Mouse (Mus musculus) adrenal gland, adult 2 months (tissue): Measurements from ENCODE around the gene Adamtsl5. TPM values are rescaled to one million over a fixed set of nuclear protein-coding genes. Genes with fewer than 3 reads are reported as not detected.

Experiments used
- DNase-seq: peaks from one replicate; pipeline ENCODE4 v3.0.0; 2021
- microRNA-seq, 2 experiments: library from miRNA; unstranded; fragments of <30 nt; microRNA quantifications; one replicate each; pipeline ENCODE4 v1.2.0; 2021
- polyA plus RNA-seq: library from polyadenylated mRNA; depleted of rRNA; stranded (reverse); fragments of >200 nt; gene quantifications from 2 replicates; pipeline ENCODE4 v1.2.3, GENCODE M21; 2012; rRNA removed
- total RNA-seq, 2 experiments: library from RNA; stranded (reverse); gene quantifications; 2 replicates each; pipeline ENCODE4 v1.2.3; 2021

The Adamtsl5 gene
- total and polyA plus RNA-seq, 3 experiments: 8.0 to 35.1 (median 10.3) TPM

GRCm38 (mm10) chr10:80295618-80296425, 52.4 kb downstream of the Adamtsl5 start, which contains the start of gene Apc2:
TSS of gene Apc2 (plus strand) at chr10:80295977.
- peak; percentile 84 for DNase-seq

- no peak for DNase-seq
These were observed 53.4 kb downstream of the Adamtsl5 start for GRCm38 (mm10) chr10:80294788-80295303.

- DNase-seq: no peak
These were observed 53.9 kb downstream of the Adamtsl5 start for GRCm38 (mm10) chr10:80294311-80294710.

- no peak for DNase-seq
These were observed 54.9 kb downstream of the Adamtsl5 start for GRCm38 (mm10) chr10:80293325-80293724.

GRCm38 (mm10) chr10:80292251-80293146, 55.7 kb downstream of the Adamtsl5 start, which contains the start of gene Rps15:
TSS of gene Rps15 (plus strand) at chr10:80292453.
- peak; percentile 95 for DNase-seq

Small RNA genes lying within 50 kb of the gene (microRNA-seq; reads per million reads assigned to microRNA genes)
- 0 reads per million in 2 experiments for gene Gm22721

Other genes with a start within 250 kb of the Adamtsl5 start
- 10 to 100 TPM; 38.5 to 59.3 TPM for gene Sbno2, start 242.8 kb downstream of the Adamtsl5 start, total RNA-seq
- 102 and 120 TPM in 2 replicates for gene Sbno2, start 242.8 kb downstream of the Adamtsl5 start, polyA plus RNA-seq
- 100 to 1,000 TPM; 153 to 156 TPM for gene Stk11, start 232.6 kb downstream of the Adamtsl5 start, total RNA-seq
- gene Stk11, start 232.6 kb downstream of the Adamtsl5 start, polyA plus RNA-seq: 151 and 159 TPM in 2 replicates
- gene Atp5d, start 209.8 kb downstream of the Adamtsl5 start, total RNA-seq: 100 to 1,000 TPM; 654 to 778 TPM
- gene Atp5d, start 209.8 kb downstream of the Adamtsl5 start, polyA plus RNA-seq: 5,895 and 6,727 TPM in 2 replicates
- 100 to 1,000 TPM in 1 of 2 experiments, 10 to 100 TPM in 1; 74.5 to 118 TPM for gene Cbarp, start 207.6 kb downstream of the Adamtsl5 start, total RNA-seq
- 84.3 and 84.6 TPM in 2 replicates for gene Cbarp, start 207.6 kb downstream of the Adamtsl5 start, polyA plus RNA-seq
- 100 to 1,000 TPM in 1 of 2 experiments, 10 to 100 TPM in 1; 75.8 to 115 TPM for gene Midn, start 200.1 kb downstream of the Adamtsl5 start, total RNA-seq
- gene Midn, start 200.1 kb downstream of the Adamtsl5 start, polyA plus RNA-seq: 233 and 269 TPM in 2 replicates
- gene Cirbp, start 182.4 kb downstream of the Adamtsl5 start, total RNA-seq: 10 to 100 TPM; 30.6 to 77.0 TPM
- gene Cirbp, start 182.4 kb downstream of the Adamtsl5 start, polyA plus RNA-seq: 108 and 152 TPM in 2 replicates
- gene 1600002K03Rik, start 175.5 kb downstream of the Adamtsl5 start, total RNA-seq: 10 to 100 TPM; 14.0 to 21.7 TPM
- 25.9 and 34.5 TPM in 2 replicates for gene 1600002K03Rik, start 175.5 kb downstream of the Adamtsl5 start, polyA plus RNA-seq
- 1 to 10 TPM; 1.8 to 5.2 TPM for gene Efna2, start 168.9 kb downstream of the Adamtsl5 start, total RNA-seq
- 10.2 and 15.6 TPM in 2 replicates for gene Efna2, start 168.9 kb downstream of the Adamtsl5 start, polyA plus RNA-seq
- 10 to 100 TPM; 13.5 to 24.4 TPM for gene Mum1, start 122.0 kb downstream of the Adamtsl5 start, total RNA-seq
- gene Mum1, start 122.0 kb downstream of the Adamtsl5 start, polyA plus RNA-seq: 23.0 and 24.6 TPM in 2 replicates
- gene Ndufs7, start 99.3 kb downstream of the Adamtsl5 start, total RNA-seq: 100 to 1,000 TPM; 295 to 337 TPM
- gene Ndufs7, start 99.3 kb downstream of the Adamtsl5 start, polyA plus RNA-seq: 1,122 and 1,204 TPM in 2 replicates
- gene Gamt, start 87.4 kb downstream of the Adamtsl5 start, total RNA-seq: 100 to 1,000 TPM; 246 to 281 TPM
- gene Gamt, start 87.4 kb downstream of the Adamtsl5 start, polyA plus RNA-seq: 820 and 833 TPM in 2 replicates
- gene Dazap1, start 86.9 kb downstream of the Adamtsl5 start, total RNA-seq: 100 to 1,000 TPM in 1 of 2 experiments, 10 to 100 TPM in 1; 72.1 to 101 TPM
- gene Dazap1, start 86.9 kb downstream of the Adamtsl5 start, polyA plus RNA-seq: 102 and 119 TPM in 2 replicates
- gene Rps15, start 56.0 kb downstream of the Adamtsl5 start, total RNA-seq: 1,000 to 10,000 TPM; 1,320 to 1,332 TPM
- 1,020 and 1,031 TPM in 2 replicates for gene Rps15, start 56.0 kb downstream of the Adamtsl5 start, polyA plus RNA-seq
- 1 to 10 TPM in 1 of 2 experiments, under 1 TPM in 1; 0.72 to 3.0 TPM for gene Apc2, start 52.4 kb downstream of the Adamtsl5 start, total RNA-seq
- 2.5 and 4.0 TPM in 2 replicates for gene Apc2, start 52.4 kb downstream of the Adamtsl5 start, polyA plus RNA-seq
- gene 2310011J03Rik, start 27.9 kb downstream of the Adamtsl5 start, total RNA-seq: 10 to 100 TPM; 21.6 to 32.5 TPM
- gene 2310011J03Rik, start 27.9 kb downstream of the Adamtsl5 start, polyA plus RNA-seq: 57.0 and 61.7 TPM in 2 replicates
- gene Pcsk4, start 18.9 kb downstream of the Adamtsl5 start, total RNA-seq: 1 to 10 TPM; 1.8 to 3.4 TPM
- gene Pcsk4, start 18.9 kb downstream of the Adamtsl5 start, polyA plus RNA-seq: 15.9 and 19.6 TPM in 2 replicates
- 10 to 100 TPM; 11.1 to 15.6 TPM for gene Reep6, start 18.5 kb downstream of the Adamtsl5 start, total RNA-seq
- 11.3 and 15.7 TPM in 2 replicates for gene Reep6, start 18.5 kb downstream of the Adamtsl5 start, polyA plus RNA-seq
- gene Plk5, start 8.0 kb upstream of the Adamtsl5 start, total RNA-seq: under 1 TPM; 0.14 to 0.45 TPM
- gene Plk5, start 8.0 kb upstream of the Adamtsl5 start, polyA plus RNA-seq: 1.5 and 2.6 TPM in 2 replicates
- 10 to 100 TPM; 19.2 to 19.5 TPM for gene Mex3d, start 39.2 kb upstream of the Adamtsl5 start, total RNA-seq
- 60.7 and 61.5 TPM in 2 replicates for gene Mex3d, start 39.2 kb upstream of the Adamtsl5 start, polyA plus RNA-seq
- 100 to 1,000 TPM; 125 to 146 TPM for gene Mbd3, start 51.1 kb upstream of the Adamtsl5 start, total RNA-seq
- gene Mbd3, start 51.1 kb upstream of the Adamtsl5 start, polyA plus RNA-seq: 158 and 165 TPM in 2 replicates
- gene Uqcr11, start 58.4 kb upstream of the Adamtsl5 start, total RNA-seq: 1,000 to 10,000 TPM in 1 of 2 experiments, 100 to 1,000 TPM in 1; 714 to 1,027 TPM
- 2,955 and 2,958 TPM in 2 replicates for gene Uqcr11, start 58.4 kb upstream of the Adamtsl5 start, polyA plus RNA-seq
- gene Tcf3, start 85.2 kb upstream of the Adamtsl5 start, total RNA-seq: 10 to 100 TPM; 46.6 to 55.4 TPM
- gene Tcf3, start 85.2 kb upstream of the Adamtsl5 start, polyA plus RNA-seq: 148 and 152 TPM in 2 replicates
- not detected for gene Onecut3, start 146.4 kb upstream of the Adamtsl5 start, total RNA-seq
- not detected in 2 replicates for gene Onecut3, start 146.4 kb upstream of the Adamtsl5 start, polyA plus RNA-seq
- gene Atp8b3, start 190.7 kb upstream of the Adamtsl5 start, total RNA-seq: 1 to 10 TPM in 1 of 2 experiments, under 1 TPM in 1; 0.52 to 1.1 TPM
- gene Atp8b3, start 190.7 kb upstream of the Adamtsl5 start, polyA plus RNA-seq: 0.16 and 0.21 TPM in 2 replicates
- 10 to 100 TPM; 37.1 to 41.8 TPM for gene Rexo1, start 213.1 kb upstream of the Adamtsl5 start, total RNA-seq
- 88.8 and 105 TPM in 2 replicates for gene Rexo1, start 213.1 kb upstream of the Adamtsl5 start, polyA plus RNA-seq
- 10 to 100 TPM in 1 of 2 experiments, 1 to 10 TPM in 1; 9.6 to 10.6 TPM for gene Klf16, start 228.9 kb upstream of the Adamtsl5 start, total RNA-seq
- 39.5 and 48.0 TPM in 2 replicates for gene Klf16, start 228.9 kb upstream of the Adamtsl5 start, polyA plus RNA-seq
- gene Abhd17a, start 241.9 kb upstream of the Adamtsl5 start, total RNA-seq: 100 to 1,000 TPM in 1 of 2 experiments, 10 to 100 TPM in 1; 86.5 to 104 TPM
- gene Abhd17a, start 241.9 kb upstream of the Adamtsl5 start, polyA plus RNA-seq: 613 and 625 TPM in 2 replicates